Mouse (Mus musculus) embryonic facial prominence, embryonic 11.5 days (tissue): ENCODE results near the gene Adarb2. TPM values are rescaled to one million over a fixed set of nuclear protein-coding genes. Genes with fewer than 3 reads are reported as not detected.
A peak's percentile ranks its signal among the peaks of the same experiment; 100 is the strongest.

Experiments used
- ATAC-seq: fragments of 200-750 bp; cut with Nextera tagmentation; replicated peaks from 2 replicates; pipeline ENCODE4 v1.8.0; 2017; ENCODE audit warnings: low read depth; ENCODE audit not compliant: insufficient number of reproducible peaks, low FRiP score, low TSS enrichment
- DNase-seq: peaks from one replicate; pipeline ENCODE4 v3.0.0-alpha.2; 2015; ENCODE audit warnings: low spot score
- H3K27ac ChIP-seq: fragments of 300-500 bp; sonication (generic); replicated peaks from 2 replicates; pipeline ENCODE4 v1.5.1; 2014; ENCODE audit warnings: mild to moderate bottlenecking, low read depth, low read length, control low read depth
- H3K27me3 ChIP-seq: fragments of 300-500 bp; sonication (generic); 2 replicates; pipeline ENCODE4 v1.6.1; 2014; ENCODE audit warnings: mild to moderate bottlenecking, low read length, moderate library complexity, mixed read lengths; ENCODE audit not compliant: control insufficient read depth, insufficient read depth
- H3K36me3 ChIP-seq: fragments of 300-500 bp; sonication (generic); replicated peaks from 2 replicates; pipeline ENCODE4 v1.6.1; 2014; ENCODE audit warnings: low read depth, mild to moderate bottlenecking, low read length, moderate library complexity, mixed read lengths; ENCODE audit not compliant: control insufficient read depth, insufficient read depth
- H3K4me1 ChIP-seq: fragments of 300-500 bp; sonication (generic); 2 replicates; pipeline ENCODE4 v1.6.1; 2014; ENCODE audit warnings: low read length, mixed read lengths; ENCODE audit not compliant: control insufficient read depth, insufficient read depth
- H3K4me2 ChIP-seq: fragments of 300-500 bp; sonication (generic); 2 replicates; pipeline ENCODE4 v1.6.1; 2014; ENCODE audit warnings: low read depth, mild to moderate bottlenecking, control low read depth, low read length, moderate library complexity
- H3K4me3 ChIP-seq: fragments of 300-500 bp; sonication (generic); 2 replicates; pipeline ENCODE4 v1.5.1; 2014; ENCODE audit warnings: low read depth, low read length, control low read depth
- H3K9ac ChIP-seq: fragments of 300-500 bp; sonication (generic); replicated peaks from 2 replicates; pipeline ENCODE4 v1.6.1; 2014; ENCODE audit warnings: mild to moderate bottlenecking, control low read depth, low read length
- H3K9me3 ChIP-seq: fragments of 300-500 bp; sonication (generic); replicated peaks from 2 replicates; pipeline ENCODE4 v1.6.1; 2016; ENCODE audit warnings: mild to moderate bottlenecking, low read length, inconsistent platforms, mixed read lengths; ENCODE audit not compliant: control insufficient read depth
- WGBS: fragments of 180-500 bp; shearing (Covaris S2); extraction: QIAGEN DNeasy Blood & Tissue Kit; methylation state at CpG from one replicate; pipeline ENCODE4 v1.1.7; 2014; 5-methylcytosine and 5-hydroxymethylcytosine counted together
- polyA plus RNA-seq: library from polyadenylated mRNA; unstranded; fragments of >200 nt; fragmentation: Nextera tagmentation; extraction: Ambion mirVana; gene quantifications from 2 replicates; pipeline ENCODE4 v1.2.1, GENCODE M21; 2014

The Adarb2 gene
- polyA plus RNA-seq, 1 experiment from 2014 or later, result 1.8 TPM

GRCm38 (mm10) chr13:8745596-8745995, 542.9 kb downstream of the Adarb2 start:
- ATAC-seq (no peak), DNase-seq (no peak)
- Histone ChIP-seq H3K4me3 (no peak overlapping the region), H3K4me2 (no peak overlapping the region), H3K4me1 (no peaks in the 10 kb centered on the region), H3K27me3 (no peaks in the 10 kb centered on the region), H3K36me3 (no peaks in the 10 kb centered on the region), H3K27ac (no peak overlapping the region), H3K9me3 (no peaks in the 10 kb centered on the region), H3K9ac (no peak overlapping the region)
- WGBS, result 92% methylated on average over 4 of the region's 4 CpGs

- ATAC-seq (no peak), DNase-seq (no peak)
- H3K27me3 ChIP-seq, result no peaks in the 10 kb centered on the region
- WGBS, result 83% methylated on average over 6 of the region's 6 CpGs
- no peaks in the 10 kb centered on the region for H3K9me3 ChIP-seq
- no peak overlapping the region for H3K27ac ChIP-seq
- no peak overlapping the region for H3K9ac ChIP-seq
- no peaks in the 10 kb centered on the region for H3K36me3 ChIP-seq
- no peak overlapping the region for H3K4me2 ChIP-seq
- H3K4me3 ChIP-seq, result no peak overlapping the region
- H3K4me1 ChIP-seq, result no peaks in the 10 kb centered on the region
These were observed 546.8 kb downstream of the Adarb2 start for GRCm38 (mm10) chr13:8749451-8749850.

- Histone ChIP-seq H3K4me2 (no peak overlapping the region), H3K36me3 (no peaks in the 10 kb centered on the region), H3K27me3 (no peaks in the 10 kb centered on the region), H3K4me1 (no peaks in the 10 kb centered on the region), H3K9ac (no peak overlapping the region), H3K9me3 (no peaks in the 10 kb centered on the region), H3K27ac (no peak overlapping the region), H3K4me3 (no peak overlapping the region)
- DNase-seq, result no peak
- 67% methylated on average over 8 of the region's 8 CpGs for WGBS
- no peak for ATAC-seq
These were observed 558.3 kb downstream of the Adarb2 start for GRCm38 (mm10) chr13:8760940-8761339.

- H3K4me3 ChIP-seq, result no peak overlapping the region
- H3K4me1 ChIP-seq, result no peaks in the 10 kb centered on the region
- ATAC-seq (peak; percentile 52; the same call in 1 of the 2 replicates), DNase-seq (no peak)
- H3K9ac ChIP-seq, result no peak overlapping the region
- no peak overlapping the region for H3K27ac ChIP-seq
- H3K36me3 ChIP-seq, result no peaks in the 10 kb centered on the region
- H3K4me2 ChIP-seq, result no peak overlapping the region
- WGBS, result 95% methylated on average over 7 of the region's 7 CpGs
- 0 out of 2 replicates have a peak, but pooled peaks cover 2% of the 10 kb centered on the region for H3K9me3 ChIP-seq
- no peaks in the 10 kb centered on the region for H3K27me3 ChIP-seq
These were observed 567.1 kb downstream of the Adarb2 start for GRCm38 (mm10) chr13:8769654-8770227.

DNA sequence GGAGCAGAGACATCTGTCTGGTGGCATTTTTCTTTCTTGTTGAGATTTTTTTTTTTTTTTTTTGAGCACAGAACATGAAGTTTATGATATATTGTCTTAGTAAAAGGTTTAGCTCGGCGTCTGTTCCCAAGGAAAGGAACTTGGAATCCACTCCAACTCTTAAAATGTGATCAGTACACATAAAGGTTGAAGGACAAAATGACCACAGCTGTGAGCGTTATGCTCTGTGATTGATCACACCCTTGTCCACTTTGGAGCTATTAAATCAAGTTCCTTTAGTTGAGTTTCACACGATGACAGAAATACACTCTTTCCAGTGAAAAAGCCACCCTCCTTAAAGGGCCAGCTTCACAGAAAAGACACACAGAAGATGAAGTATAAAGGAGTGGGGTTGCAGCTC, 568.0 kb downstream of the Adarb2 start:
- H3K4me3 ChIP-seq, result no peak overlapping the region
- ATAC-seq (no peak), DNase-seq (no peak)
- 0 out of 2 replicates have a peak, but pooled peaks cover 2% of the 10 kb centered on the region for H3K9me3 ChIP-seq
- H3K27ac ChIP-seq, result no peak overlapping the region
- H3K36me3 ChIP-seq, result no peaks in the 10 kb centered on the region
- no peak overlapping the region for H3K9ac ChIP-seq
- no peaks in the 10 kb centered on the region for H3K4me1 ChIP-seq
- no peak overlapping the region for H3K4me2 ChIP-seq
- no peaks in the 10 kb centered on the region for H3K27me3 ChIP-seq
- WGBS, result 80% methylated on average over 4 of the region's 4 CpGs

DNA sequence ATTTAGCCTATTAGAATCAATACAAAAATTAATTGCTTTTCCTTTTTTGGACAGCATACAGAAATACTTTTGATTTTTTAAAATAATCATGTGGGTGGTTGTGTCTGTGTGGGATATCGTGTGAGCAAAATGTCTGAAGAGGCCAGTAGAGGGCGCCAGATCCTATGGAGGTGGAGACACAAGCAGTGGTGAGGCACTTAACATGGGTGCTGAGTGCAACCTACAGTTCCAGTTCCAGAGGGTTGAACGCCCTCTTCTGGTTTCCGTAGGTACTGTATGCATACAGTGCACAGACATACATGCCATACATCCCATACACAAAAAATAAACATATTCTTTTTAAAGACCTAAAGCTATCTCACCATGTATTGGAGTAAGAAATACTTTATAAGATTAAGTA, 577.8 kb downstream of the Adarb2 start:
- no peaks in the 10 kb centered on the region for H3K36me3 ChIP-seq
- DNase-seq (peak; percentile 62), ATAC-seq (no peak)
- no peak overlapping the region for H3K4me2 ChIP-seq
- no peaks in the 10 kb centered on the region for H3K4me1 ChIP-seq
- WGBS, result 51% methylated on average over 4 of the region's 4 CpGs
- H3K9me3 ChIP-seq, result no peaks in the 10 kb centered on the region
- no peak overlapping the region for H3K27ac ChIP-seq
- no peak overlapping the region for H3K9ac ChIP-seq
- H3K27me3 ChIP-seq, result no peaks in the 10 kb centered on the region
- H3K4me3 ChIP-seq, result no peak overlapping the region

GRCm38 (mm10) chr13:8782636-8783035, 580.0 kb downstream of the Adarb2 start:
- Histone ChIP-seq H3K36me3 (no peaks in the 10 kb centered on the region), H3K27me3 (no peaks in the 10 kb centered on the region), H3K4me3 (no peak overlapping the region), H3K9me3 (no peaks in the 10 kb centered on the region), H3K4me2 (no peak overlapping the region), H3K27ac (no peak overlapping the region), H3K4me1 (no peaks in the 10 kb centered on the region), H3K9ac (no peak overlapping the region)
- WGBS, result 27% methylated on average over 4 of the region's 4 CpGs
- ATAC-seq (no peak), DNase-seq (no peak)

DNA sequence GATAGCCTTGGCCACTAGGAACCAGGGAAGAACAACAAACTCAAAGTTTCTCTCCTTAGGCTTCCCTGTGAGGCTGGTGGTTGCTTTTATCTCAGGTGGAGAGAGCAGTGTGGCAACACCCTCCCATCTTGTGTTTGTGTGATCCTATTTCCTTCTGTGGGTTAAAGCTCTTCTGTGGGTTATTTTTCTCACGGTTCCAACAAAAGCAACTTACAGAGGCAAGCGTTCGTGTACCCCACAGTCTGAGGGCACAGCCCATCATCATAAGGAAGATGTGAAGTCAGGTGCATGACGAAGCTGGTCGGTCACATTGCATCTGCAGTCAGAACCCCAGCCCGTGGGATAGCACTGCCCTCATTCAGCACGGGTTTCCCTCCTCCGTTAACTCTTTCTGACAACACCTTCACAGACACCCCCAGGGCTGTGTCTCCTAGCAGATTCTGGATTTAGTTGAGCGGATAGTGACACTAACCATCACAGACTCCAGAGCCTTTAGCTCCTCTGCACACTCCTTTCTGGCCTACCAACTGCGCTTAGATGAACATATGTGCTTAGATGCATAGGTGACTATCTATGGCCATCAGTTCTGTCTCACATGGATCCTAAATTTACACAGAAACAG, 581.1 kb downstream of the Adarb2 start:
- H3K9ac ChIP-seq, result no peak overlapping the region
- no peaks in the 10 kb centered on the region for H3K36me3 ChIP-seq
- H3K9me3 ChIP-seq, result no peaks in the 10 kb centered on the region
- no peak overlapping the region for H3K27ac ChIP-seq
- no peaks in the 10 kb centered on the region for H3K4me1 ChIP-seq
- DNase-seq (no peak), ATAC-seq (no peak)
- H3K4me2 ChIP-seq, result no peak overlapping the region
- H3K27me3 ChIP-seq, result no peaks in the 10 kb centered on the region
- H3K4me3 ChIP-seq, result no peak overlapping the region
- 85% methylated on average over 10 of the region's 10 CpGs for WGBS
